Mouse (Mus musculus) Muller cell, postnatal 12 days (primary cell): ENCODE results near the gene Prkce.

Experiments
- DNase-seq: peaks from one replicate; pipeline ENCODE4 v3.0.0-alpha.2; 2015; ENCODE audit errors: inconsistent ontology term

Prkce gene

DNA sequence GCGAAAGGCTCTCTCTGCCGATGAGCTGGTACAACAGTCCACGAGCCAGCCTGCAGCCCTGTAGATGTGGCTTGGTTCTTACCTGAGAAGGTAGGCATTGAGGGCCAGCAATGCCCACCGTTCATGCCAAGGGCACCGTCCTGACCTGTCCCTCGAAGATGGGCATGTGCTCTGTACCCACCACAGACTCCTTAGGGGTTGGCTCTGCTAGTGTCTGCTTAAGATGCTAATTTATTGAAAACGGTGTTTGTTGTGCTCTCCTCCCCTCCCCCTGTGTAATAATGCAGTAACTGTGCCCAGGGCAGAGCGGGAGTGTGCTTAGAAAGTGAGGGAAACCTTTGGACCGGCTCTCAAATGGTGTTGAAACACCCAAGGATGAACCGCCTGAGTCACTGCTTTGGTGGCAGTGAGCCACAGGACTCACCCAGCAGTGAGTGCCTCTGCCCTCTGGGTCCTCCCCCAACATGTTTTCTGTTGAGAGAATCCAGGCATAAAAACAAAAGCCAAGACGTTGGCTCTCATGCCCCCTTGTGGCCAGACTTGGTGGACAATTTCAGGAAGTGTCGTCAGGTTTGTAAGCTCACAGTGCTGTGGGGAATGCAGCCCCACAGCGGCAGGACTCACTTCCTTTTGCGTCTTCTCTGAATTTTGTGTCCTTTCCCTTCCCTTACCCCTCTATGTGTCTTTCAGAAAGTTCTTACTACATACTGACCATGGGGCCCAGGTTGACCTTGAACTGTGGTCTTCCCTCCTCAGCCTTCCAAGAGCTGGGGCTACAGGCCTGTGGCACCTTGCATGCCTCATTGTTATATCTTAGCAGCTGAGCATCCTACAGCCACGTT, 277.2 kb downstream of the Prkce start:
- peak; percentile 94 for DNase-seq

- DNase-seq, result no peak
Observed at GRCm38 (mm10) chr17:86445420-86445720, 277.8 kb downstream of the Prkce start.

DNA sequence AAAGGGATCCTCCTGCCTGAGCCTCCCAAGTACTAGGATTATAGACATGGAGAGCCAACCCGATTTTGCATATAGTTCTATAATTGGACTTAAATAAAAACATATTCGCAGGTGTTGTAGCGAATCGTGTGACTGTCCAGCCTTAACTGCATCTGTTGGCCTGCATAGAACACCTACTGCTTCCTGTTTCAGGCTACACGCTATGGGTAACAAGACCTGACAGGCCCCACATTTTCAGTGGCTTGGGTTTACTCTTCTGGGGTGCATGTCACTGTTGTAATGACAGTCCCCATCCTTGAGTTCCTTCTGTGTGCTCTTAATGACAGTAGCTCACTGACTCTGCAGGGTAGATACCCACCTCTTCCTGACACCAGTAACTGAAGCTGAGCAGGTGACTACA, 278.3 kb downstream of the Prkce start:
- DNase-seq, result no peak

DNA sequence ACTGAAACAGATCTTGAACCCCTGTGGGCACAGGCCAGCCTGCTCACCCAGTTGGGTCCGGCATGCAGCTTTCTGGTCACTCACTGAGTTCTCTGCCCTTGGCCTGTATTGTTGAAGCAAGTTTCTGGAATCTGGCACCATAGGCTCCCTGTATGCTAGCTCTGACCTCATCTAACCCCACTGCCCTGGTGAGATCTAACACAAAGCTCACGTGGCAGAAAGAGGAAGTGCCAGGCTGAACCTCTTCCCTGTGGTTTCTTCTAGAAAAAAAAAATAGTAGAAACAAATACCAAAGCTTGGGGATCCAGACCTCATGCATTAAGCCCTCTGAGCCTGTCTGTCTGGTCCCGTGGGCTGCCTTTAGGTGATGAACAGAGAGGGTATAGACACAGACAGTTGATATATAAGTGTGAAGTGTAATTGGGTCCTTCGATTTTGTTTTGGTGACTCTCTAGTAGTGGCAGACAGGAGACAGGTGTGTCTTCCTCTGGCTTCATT, 279.6 kb downstream of the Prkce start:
- peak; percentile 51 for DNase-seq

DNA sequence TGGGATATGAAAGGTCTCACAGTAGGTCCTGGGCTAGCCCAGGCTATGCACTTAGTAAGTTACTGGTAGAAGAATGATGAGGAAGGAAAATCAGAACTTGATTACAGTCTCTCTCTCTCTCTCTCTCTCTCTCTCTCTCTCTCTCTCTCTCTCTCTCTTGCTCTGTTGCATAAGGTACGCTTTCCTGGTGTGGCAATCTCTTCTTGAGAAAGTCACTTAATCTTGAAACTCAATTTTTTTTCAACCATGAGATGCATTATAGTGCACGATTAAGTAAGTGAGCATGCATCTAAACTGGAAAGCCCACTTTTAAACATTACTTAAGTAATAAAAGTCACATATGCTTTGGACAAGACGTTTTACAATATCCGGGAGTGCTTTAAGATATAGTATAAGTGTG, 285.3 kb downstream of the Prkce start:
- DNase-seq, result no peak

DNA sequence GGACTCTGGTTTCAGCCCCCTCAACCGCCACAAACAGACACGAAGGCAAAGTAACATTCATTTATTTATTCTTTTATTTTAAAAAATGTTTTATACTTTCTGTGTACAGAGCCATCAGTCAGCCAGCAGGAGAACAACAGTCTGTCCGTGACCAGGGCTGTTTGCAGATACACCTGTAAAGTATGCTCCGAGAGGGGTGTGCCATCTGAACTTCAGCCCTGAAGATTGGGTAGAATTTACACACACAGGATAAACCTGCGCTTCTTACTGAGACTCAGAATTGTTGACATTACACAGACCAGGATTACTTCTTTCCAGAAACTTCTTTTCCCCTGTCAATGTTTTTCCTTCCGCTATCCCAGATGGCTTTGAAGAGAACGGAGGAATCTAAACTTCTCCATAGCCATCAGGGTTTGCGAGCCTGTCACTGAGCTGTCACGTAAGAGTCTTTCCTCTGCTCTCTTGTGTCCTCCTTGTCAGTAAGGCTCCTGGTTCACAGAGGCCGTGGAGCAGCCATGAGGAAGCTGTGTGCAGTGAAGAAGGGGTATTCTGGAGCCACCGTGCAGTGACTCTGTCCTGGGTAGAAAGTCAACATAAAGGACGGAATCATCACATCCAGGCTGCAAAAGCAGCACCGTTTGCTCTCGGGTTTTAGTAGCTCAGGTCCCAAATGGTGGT, 286.2 kb downstream of the Prkce start:
- DNase-seq, result no peak

DNA sequence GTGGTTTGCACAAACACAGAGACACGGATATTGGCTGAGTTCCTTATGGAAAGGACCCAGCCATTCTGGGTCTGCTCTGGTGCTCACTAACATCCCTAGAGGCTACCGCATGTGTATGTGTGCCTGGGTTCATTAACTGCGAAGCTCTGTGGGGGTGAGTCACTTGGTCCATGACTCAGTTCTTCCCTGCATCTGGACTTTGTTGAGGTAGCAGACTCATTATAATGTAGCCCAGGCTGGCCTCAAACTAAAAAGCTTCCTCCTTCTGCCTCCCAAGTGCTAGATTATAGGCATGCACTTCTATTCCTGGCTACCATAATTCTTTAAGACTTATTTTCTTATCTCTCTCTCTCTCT, 286.7 kb downstream of the Prkce start:
- no peak for DNase-seq

GRCm38 (mm10) chr17:86456512-86456911, 288.9 kb downstream of the Prkce start:
- peak; percentile 68 for DNase-seq

DNA sequence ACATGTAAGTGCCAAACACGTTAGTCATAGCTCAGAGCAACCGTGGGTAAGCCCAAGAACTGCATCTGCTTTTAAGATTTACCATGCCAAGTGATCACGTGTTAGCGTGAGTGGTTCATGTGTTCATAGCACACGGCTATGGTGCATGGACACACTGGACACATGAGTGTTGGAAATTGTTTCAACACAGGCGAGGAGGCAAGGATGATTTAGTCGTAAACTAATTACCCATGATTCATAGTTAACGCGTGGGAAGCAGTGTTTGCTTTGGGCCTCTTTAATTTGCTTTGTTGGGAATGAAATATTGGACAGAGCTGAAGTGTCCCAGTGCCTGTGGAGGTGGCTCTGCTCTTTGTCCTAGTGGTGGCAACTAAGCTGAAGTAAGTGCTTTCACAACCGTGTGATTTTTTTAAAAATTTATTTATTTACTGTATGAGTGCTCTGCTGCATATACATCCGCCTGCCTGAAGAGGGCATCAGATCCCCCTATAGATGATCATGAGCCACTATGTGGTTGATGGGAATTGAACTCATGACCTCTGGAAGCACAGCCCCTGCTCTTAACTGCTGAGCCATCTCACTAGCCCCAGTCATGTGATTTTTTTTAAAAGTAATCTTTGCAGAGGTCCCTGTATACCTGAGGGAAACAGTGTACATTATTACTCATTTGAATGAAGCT, 290.9 kb downstream of the Prkce start:
- DNase-seq, result no peak

DNA sequence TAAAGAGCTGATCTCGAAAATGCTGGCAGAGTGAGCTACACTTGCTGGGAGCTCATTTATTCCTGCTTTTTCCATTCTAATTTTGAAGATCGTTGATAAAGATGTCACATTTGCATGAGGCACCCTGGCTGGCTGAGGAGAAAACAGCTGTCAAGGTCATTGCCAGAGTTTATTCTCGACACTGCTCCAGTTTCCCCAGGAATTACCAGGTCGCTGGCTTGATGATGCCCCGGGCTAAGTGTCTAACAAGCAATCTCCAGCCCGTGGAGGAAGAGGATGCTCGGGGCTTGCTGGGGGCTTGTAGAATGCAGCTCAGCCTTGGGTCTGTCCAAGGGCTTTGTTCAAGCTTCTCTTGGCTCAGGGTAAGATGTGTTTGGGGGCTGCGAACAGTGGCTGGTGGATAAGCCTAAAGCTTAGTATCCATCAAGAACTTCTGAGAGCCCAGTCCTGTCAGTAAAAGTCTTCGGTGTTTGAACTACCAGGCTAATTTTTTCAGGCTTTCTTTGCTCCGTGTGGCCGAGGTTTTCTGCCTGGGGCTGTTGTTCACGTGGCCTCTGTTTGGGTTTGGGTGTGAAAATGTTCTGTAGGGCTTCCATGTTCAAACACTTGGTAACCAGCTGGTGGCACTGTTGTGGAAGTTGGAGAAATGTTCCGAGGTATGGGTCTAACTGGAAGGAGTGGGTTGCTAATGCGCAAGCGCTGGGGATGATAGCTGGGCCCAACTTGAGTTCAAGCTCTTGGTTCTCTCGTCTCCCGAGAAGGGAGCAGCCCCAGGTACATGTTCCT, 293.3 kb downstream of the Prkce start:
- DNase-seq, result no peak

GRCm38 (mm10) chr17:86463369-86463768, 295.8 kb downstream of the Prkce start:
- DNase-seq, result no peak

- DNase-seq, result no peak
Observed at GRCm38 (mm10) chr17:86464197-86464596, 296.6 kb downstream of the Prkce start.

- peak; percentile 75 for DNase-seq
Observed at GRCm38 (mm10) chr17:86464689-86465363, 297.2 kb downstream of the Prkce start.

DNA sequence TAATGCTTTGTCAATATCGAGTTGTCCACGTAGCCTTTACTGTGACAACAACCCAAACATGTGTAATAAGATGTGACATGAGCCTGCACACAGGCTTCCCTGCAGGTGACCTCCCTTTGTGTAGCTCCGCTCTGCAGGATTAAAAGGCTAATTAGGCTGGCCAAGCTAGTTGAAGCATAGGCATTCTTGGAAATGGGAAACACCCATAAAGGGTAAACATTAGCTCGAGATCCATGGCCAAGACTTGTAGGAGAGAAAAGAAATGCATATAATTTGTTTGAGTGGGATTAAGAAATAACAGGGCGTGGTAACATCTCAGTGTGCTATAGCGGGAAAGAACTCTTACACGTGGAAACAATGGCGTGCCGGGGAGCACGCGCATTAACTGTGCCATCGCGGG, 298.3 kb downstream of the Prkce start:
- no peak for DNase-seq

DNA sequence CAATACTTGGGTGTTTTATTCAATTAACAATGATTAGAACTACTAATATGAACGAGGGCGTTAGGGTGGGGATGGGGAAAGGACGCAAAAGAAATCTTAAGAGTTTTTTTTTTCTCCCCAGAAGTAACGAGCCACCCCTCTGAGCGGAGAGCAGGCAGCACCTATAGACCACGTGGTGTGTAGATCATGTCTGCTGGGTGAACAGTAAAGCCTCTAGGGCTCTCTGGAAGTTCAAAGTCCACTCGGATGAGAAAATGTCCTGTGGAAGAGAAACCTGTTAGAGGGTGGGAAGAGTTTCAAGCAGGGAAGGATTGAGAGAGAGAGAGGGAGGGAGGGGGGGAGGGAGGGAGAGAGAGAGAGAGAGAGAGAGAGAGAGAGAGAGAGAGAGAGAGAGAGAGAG, 298.8 kb downstream of the Prkce start:
- no peak for DNase-seq

GRCm38 (mm10) chr17:86466871-86467270, 299.3 kb downstream of the Prkce start:
- no peak for DNase-seq

DNA sequence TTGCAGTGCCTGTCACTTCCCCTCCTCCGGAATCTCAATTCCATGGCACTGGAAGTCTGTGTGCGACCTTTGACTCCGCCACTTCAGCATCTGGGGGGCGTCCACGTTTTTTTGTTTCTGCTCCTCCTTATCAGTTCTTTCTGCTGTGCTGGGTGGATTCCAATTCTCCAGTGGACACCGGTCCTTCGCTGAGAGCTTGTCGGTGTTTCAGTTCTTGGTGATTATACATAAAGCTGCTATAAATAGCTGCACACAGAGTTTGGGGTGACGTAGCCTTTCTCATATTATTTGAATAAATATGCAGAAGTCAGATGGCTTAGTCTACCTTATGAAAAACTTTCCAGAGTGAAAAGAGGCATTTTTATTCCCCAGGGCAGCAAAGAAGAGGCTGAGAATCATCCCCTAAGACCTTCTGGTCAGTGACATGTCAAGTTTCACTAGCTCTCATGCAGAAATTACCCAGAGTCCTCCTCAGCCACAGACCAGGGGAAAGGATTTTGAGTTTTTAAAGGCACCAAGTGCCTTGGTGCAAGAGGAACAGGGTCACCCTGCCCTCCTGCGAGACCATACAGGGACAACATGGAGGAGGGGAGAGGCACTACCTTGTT, 299.8 kb downstream of the Prkce start:
- DNase-seq, result no peak

DNA sequence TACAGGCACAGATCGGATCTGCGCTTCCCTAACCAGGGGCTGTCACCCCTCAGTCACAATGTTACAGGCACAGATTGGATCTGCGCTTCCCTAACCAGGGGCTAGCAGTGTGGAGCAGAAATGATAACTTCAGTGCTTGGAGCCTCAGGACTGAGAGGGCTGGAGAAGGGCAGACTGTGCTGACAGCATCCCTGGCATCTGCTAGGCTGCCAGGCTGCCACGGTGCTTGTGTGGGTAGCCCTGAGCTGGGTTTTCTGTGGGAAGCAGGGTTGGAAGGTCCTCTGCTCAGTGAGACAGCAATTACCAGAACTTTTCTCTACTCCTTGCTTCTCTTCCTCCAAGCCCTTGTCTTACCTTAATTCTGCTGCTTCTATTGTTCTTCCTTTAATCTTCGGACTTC, 300.4 kb downstream of the Prkce start:
- DNase-seq, result no peak

DNA sequence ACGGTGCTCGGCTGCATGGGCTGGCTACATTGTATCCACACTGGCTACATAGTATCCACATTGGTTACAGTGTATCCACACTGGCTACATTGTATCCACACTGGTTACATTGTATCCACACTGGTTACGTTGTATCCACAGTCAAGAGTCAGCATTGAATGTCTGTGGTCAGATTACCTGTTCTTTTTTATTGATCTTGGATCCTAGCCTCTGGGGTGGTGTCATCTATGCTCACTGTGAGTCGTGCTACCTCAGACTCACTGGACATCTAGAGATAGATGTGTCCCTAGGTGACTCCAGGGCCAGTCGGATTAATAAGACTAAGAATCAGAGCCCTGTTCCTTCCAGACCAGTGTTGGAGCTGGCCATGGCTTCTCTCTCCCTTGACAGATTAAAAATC, 302.6 kb downstream of the Prkce start:
- DNase-seq, result no peak

GRCm38 (mm10) chr17:86471684-86472083, 304.1 kb downstream of the Prkce start:
- no peak for DNase-seq

GRCm38 (mm10) chr17:86476674-86477073, 309.1 kb downstream of the Prkce start:
- DNase-seq, result no peak
